Mouse (Mus musculus): ENCODE measurements around the gene Frmd4a.
"Not testable (repeated sequence)": the region's sequence is repeated elsewhere in the genome, so short reads cannot be mapped to it uniquely, and the experiment has no call there.

Gene Frmd4a

DNA sequence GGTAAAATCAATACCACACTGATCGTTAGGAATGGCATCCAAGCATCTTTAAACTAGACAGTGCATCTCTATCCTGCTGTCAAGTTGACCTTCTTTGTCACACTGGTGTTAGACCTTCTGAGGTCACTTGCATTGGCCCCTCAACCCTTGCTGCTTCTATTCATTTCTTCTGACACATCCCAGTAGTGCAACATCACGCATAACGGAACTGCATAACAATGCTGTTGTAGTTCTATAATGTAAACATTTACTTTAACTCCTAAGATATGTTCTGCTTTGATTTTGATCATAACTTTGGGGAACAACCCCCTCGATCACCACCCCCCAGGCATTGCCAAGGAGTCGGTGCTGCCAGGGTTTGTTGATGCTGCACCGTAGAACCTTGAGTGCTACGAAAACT is 558.5 kb downstream of the Frmd4a start:
- DNase-seq (ENCODE audit: extremely low spot score) = no peak

DNA sequence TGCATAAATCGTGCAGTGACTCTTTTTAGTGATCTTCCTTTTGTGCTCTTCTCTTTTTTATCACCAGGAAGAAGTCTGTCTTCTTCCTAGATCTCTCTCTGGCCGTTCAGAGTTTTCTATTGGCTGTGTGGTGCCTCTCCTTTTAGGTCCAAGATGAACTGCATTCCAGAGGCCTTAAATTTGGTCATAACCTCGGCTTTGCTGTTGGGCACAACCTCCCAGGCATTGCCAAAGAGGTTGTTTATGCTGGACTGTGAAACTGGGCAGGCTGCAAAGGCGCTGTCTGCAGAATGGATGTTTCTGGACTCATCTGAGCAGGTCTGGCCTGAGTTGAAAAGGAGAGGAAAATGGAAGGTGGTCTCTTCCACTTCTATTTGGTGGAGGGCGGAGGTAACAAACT is 560.8 kb downstream of the Frmd4a start:
- DNase-seq (ENCODE audit: extremely low spot score) = no peak

GRCm38 (mm10) chr2:4579357-4580068 is 562.0 kb downstream of the Frmd4a start:
- DNase-seq (ENCODE audit: extremely low spot score) = no peak

- no peak for DNase-seq (ENCODE audit: extremely low spot score)
These were observed 563.1 kb downstream of the Frmd4a start for GRCm38 (mm10) chr2:4580666-4581065.

- DNase-seq (ENCODE audit: extremely low spot score) = no peak
These were observed 565.4 kb downstream of the Frmd4a start for GRCm38 (mm10) chr2:4582930-4583329.

GRCm38 (mm10) chr2:4584252-4584651 is 566.7 kb downstream of the Frmd4a start:
- no peak for DNase-seq (ENCODE audit: extremely low spot score)

GRCm38 (mm10) chr2:4586245-4586644 is 568.7 kb downstream of the Frmd4a start:
- DNase-seq (ENCODE audit: extremely low spot score) = no peak

GRCm38 (mm10) chr2:4587685-4588409 is 570.3 kb downstream of the Frmd4a start:
- DNase-seq (ENCODE audit: extremely low spot score) = peak; percentile 54

DNA sequence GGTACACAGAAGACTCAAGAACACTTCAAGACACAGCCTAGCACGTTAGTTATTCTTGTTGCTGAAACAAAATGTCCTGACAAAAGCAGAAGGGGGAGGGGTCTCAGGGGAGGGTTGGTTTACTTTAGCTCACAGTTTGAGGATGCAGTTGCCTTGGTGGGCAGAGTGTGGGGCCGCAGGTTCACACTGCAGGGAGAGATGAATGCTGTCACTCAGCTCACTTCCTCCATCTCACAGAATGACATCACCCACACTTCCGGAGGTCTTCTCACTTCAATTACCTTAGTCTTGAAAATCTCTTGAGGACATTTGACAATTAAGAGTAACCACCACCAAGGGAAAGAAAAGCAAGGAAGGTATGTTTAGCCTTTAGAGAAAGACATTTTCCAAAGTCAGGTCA is 574.1 kb downstream of the Frmd4a start:
- DNase-seq (ENCODE audit: extremely low spot score) = no peak

- no peak for DNase-seq (ENCODE audit: extremely low spot score)
These were observed 575.1 kb downstream of the Frmd4a start for GRCm38 (mm10) chr2:4592666-4593065.

GRCm38 (mm10) chr2:4593433-4593832 is 575.9 kb downstream of the Frmd4a start:
- DNase-seq (ENCODE audit: extremely low spot score) = peak; percentile 70

DNA sequence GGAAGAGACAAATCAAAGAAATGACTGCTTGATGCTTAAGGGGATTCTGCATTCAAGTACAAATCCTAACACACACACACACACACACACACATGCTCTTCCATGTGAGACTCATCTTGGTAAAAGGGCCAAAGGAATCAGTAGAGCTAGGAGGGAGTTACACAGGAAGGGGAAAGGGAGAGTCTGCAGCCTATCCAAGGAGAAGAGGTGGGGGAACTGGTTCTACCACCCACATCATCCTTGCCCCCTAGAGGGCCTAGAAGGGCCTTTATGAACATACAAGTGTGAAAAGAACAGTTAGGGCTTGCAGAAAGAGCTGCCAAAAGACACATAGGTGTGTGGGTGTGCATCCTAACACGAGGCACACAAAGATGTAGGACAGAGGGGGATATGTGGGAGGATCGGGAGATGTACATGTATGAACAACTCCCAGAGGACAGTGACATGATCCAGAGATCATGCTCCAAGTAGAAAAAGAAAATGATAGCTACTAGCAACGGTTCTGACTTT is 576.4 kb downstream of the Frmd4a start:
- no peak for DNase-seq (ENCODE audit: extremely low spot score)

GRCm38 (mm10) chr2:4596992-4597391 is 579.5 kb downstream of the Frmd4a start:
- no peak for DNase-seq (ENCODE audit: extremely low spot score)

DNA sequence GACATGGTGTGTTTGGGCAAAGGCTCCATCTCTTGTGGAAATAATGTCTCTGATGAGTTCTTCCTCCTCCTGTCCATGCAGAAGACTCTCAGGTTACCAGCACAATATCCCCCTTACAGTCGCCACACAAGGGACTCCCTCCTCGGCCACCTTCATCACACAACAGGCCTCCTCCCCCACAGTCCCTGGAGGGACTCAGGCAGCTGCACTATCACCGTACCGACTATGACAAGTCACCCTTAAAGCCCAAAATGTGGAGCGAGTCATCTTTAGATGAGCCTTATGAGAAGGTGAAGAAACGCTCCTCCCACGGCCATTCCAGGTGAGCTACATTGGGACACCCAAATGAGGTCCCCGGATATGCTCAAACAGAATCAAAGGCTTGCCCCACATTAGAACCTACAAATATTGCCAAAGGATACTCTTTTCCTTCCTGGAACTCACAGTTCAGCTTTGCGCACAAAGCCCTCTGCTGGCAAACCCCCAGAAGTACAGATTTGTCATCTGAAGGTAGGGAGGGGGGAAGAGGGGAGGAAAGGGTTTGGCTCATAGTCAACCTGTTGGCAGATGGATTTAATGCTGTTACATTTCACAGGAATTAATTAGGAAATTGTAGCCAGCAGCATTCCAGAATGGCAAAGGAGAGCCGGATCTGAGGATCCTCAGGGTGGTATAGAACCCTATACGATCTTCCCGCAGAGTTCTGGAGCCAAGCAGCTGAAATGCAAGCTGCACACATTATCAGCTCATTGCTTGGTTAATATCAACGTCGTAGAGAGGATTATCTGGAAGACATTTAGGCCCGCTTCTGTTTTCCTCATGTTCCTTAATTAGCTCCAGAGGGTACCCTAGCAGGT is 583.7 kb downstream of the Frmd4a start:
- peak; percentile 29 for DNase-seq (ENCODE audit: extremely low spot score)

DNA sequence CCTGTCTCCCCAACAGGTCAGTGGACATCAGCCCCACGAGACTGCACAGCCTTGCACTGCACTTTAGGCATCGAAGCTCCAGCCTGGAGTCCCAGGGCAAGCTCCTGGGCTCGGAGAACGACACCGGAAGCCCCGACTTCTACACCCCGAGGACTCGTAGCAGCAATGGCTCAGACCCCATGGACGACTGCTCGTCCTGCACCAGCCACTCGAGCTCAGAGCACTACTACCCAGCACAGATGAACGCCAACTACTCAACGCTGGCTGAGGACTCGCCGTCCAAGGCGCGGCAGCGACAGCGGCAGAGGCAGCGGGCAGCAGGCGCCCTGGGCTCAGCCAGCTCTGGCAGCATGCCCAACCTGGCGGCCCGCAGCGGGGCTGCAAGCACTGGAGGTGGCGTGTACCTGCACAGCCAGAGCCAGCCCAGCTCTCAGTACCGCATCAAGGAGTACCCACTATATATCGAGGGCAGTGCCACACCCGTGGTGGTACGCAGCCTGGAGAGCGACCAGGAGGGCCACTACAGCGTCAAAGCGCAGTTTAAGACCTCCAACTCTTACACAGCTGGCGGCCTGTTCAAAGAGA is 585.9 kb downstream of the Frmd4a start:
- no peak for DNase-seq (ENCODE audit: extremely low spot score)

- no peak for DNase-seq (ENCODE audit: extremely low spot score)
These were observed 589.0 kb downstream of the Frmd4a start for GRCm38 (mm10) chr2:4606559-4606958.

GRCm38 (mm10) chr2:4608253-4608652 is 590.7 kb downstream of the Frmd4a start:
- DNase-seq (ENCODE audit: extremely low spot score) = no peak

GRCm38 (mm10) chr2:4609433-4609832 is 591.9 kb downstream of the Frmd4a start:
- DNase-seq (ENCODE audit: extremely low spot score) = no peak

- no peak for DNase-seq (ENCODE audit: extremely low spot score)
These were observed 593.8 kb downstream of the Frmd4a start for GRCm38 (mm10) chr2:4611295-4611694.

- no peak for DNase-seq (ENCODE audit: extremely low spot score)
These were observed 594.2 kb downstream of the Frmd4a start for GRCm38 (mm10) chr2:4611704-4612103.

GRCm38 (mm10) chr2:4614276-4614929 is 596.9 kb downstream of the Frmd4a start:
- DNase-seq (ENCODE audit: extremely low spot score) = not testable (repeated sequence)

Measured in embryo, embryonic 9.5 days (tissue).